Mouse (Mus musculus) forebrain, embryonic 11.5 days (tissue): ENCODE data around the gene Uqcr11. TPM values are rescaled to one million over a fixed set of nuclear protein-coding genes. Genes with fewer than 3 reads are reported as not detected.

Experiments used
- ATAC-seq: fragments of 200-750 bp; cut with Nextera tagmentation; replicated peaks from 2 replicates; pipeline ENCODE4 v1.8.0; 2017; ENCODE audit warnings: moderate TSS enrichment; ENCODE audit not compliant: low FRiP score
- DNase-seq: peaks from one replicate; pipeline ENCODE4 v3.0.0-alpha.2; 2017; ENCODE audit warnings: low spot score
- H3K27ac ChIP-seq: fragments of 300-500 bp; sonication (generic); 2 replicates; pipeline ENCODE4 v1.5.1; 2014; ENCODE audit warnings: low read depth, low read length
- H3K27me3 ChIP-seq: fragments of 300-500 bp; sonication (generic); 2 replicates; pipeline ENCODE4 v1.6.1; 2014; ENCODE audit warnings: mild to moderate bottlenecking, low read length, mixed read lengths; ENCODE audit not compliant: control insufficient read depth, insufficient read depth
- H3K36me3 ChIP-seq: fragments of 300-500 bp; sonication (generic); 2 replicates; pipeline ENCODE4 v1.6.1; 2014; ENCODE audit warnings: mild to moderate bottlenecking, low read length, moderate library complexity, mixed read lengths; ENCODE audit not compliant: control insufficient read depth, insufficient read depth
- H3K4me1 ChIP-seq: fragments of 300-500 bp; sonication (generic); replicated peaks from 2 replicates; pipeline ENCODE4 v1.6.1; 2014; ENCODE audit warnings: low read length, mixed read lengths; ENCODE audit not compliant: control insufficient read depth, insufficient read depth
- H3K4me2 ChIP-seq: fragments of 300-500 bp; sonication (generic); 2 replicates; pipeline ENCODE4 v1.6.1; 2014; ENCODE audit warnings: low read depth, mild to moderate bottlenecking, low read length, moderate library complexity, mixed read lengths; ENCODE audit not compliant: severe bottlenecking
- H3K4me3 ChIP-seq: fragments of 300-500 bp; sonication (generic); 2 replicates; pipeline ENCODE4 v1.5.1; 2014; ENCODE audit warnings: low read depth, low read length
- H3K9ac ChIP-seq: fragments of 300-500 bp; sonication (generic); 2 replicates; pipeline ENCODE4 v1.6.1; 2014; ENCODE audit warnings: low read length
- H3K9me3 ChIP-seq: fragments of 300-500 bp; sonication (generic); 2 replicates; pipeline ENCODE4 v1.6.1; 2016; ENCODE audit warnings: low read length, mixed read lengths; ENCODE audit not compliant: control insufficient read depth
- WGBS: fragments of 180-500 bp; shearing (Covaris S2); extraction: QIAGEN DNeasy Blood & Tissue Kit; methylation state at CpG from one replicate; pipeline ENCODE4 v1.1.7; 2014; 5-methylcytosine and 5-hydroxymethylcytosine counted together
- polyA plus RNA-seq: library from polyadenylated mRNA; unstranded; fragments of >200 nt; fragmentation: Nextera tagmentation; extraction: Ambion mirVana; gene quantifications from 2 replicates; pipeline ENCODE4 v1.2.1, GENCODE M21; 2014

Gene Uqcr11
- polyA plus RNA-seq, 1 experiment from 2014 or later = 430 TPM

GRCm38 (mm10) chr10:80388731-80389130 is 17.9 kb downstream of the Uqcr11 start:
- Histone ChIP-seq H3K4me2 (no peak overlapping the region), H3K36me3 (peaks cover 20% of the 10 kb centered on the region), H3K4me1 (peaks cover 21% of the 10 kb centered on the region), H3K27me3 (no peaks in the 10 kb centered on the region), H3K9ac (no peak overlapping the region; the same call in 1 of the 2 replicates), H3K4me3 (no peak overlapping the region), H3K27ac (no peak overlapping the region), H3K9me3 (no peaks in the 10 kb centered on the region)
- 24% methylated on average over 2 of the region's 2 CpGs for WGBS
- ATAC-seq (no peak), DNase-seq (no peak)

GRCm38 (mm10) chr10:80387522-80387959 is 19.1 kb downstream of the Uqcr11 start, which contains the start of gene Mex3d:
Mex3d (minus strand) TSS chr10:80387659.
- Histone ChIP-seq H3K4me3 (peak within 1 kb of the TSS; percentile 98), H3K36me3 (peaks cover 11% of the 10 kb centered on the region; the same call in 1 of the 2 replicates), H3K4me1 (peaks cover 22% of the 10 kb centered on the region), H3K9ac (peak within 1 kb of the TSS; percentile 77), H3K27ac (peak within 1 kb of the TSS; percentile 79), H3K9me3 (no peaks in the 10 kb centered on the region), H3K4me2 (peak within 1 kb of the TSS; percentile 94), H3K27me3 (no peaks in the 10 kb centered on the region)
- WGBS = 0% methylated on average over 21 of the region's 61 CpGs
- ATAC-seq = peak; percentile 34
- peak; percentile 97 for DNase-seq

- peaks cover 22% of the 10 kb centered on the region for H3K4me1 ChIP-seq
- H3K9ac ChIP-seq = peak overlapping the region; percentile 77
- H3K27ac ChIP-seq = peak overlapping the region; percentile 79
- no peaks in the 10 kb centered on the region for H3K27me3 ChIP-seq
- no peaks in the 10 kb centered on the region for H3K9me3 ChIP-seq
- peaks cover 10% of the 10 kb centered on the region for H3K36me3 ChIP-seq
- peak overlapping the region; percentile 80 for H3K4me2 ChIP-seq
- ATAC-seq = 0 out of 2 replicates have a peak, but pooled peaks have one; percentile 0
- peak overlapping the region; percentile 98 for H3K4me3 ChIP-seq
- DNase-seq = peak; percentile 77
- under 1% methylated on average over 73 of the region's 94 CpGs for WGBS
These were observed 19.7 kb downstream of the Uqcr11 start for GRCm38 (mm10) chr10:80386735-80387471.

- DNase-seq = peak; percentile 85
- Histone ChIP-seq H3K9me3 (no peaks in the 10 kb centered on the region), H3K36me3 (peaks cover 13% of the 10 kb centered on the region), H3K4me3 (peak overlapping the region; percentile 98), H3K27me3 (no peaks in the 10 kb centered on the region), H3K9ac (peak overlapping the region; percentile 77), H3K27ac (peak overlapping the region; percentile 79), H3K4me1 (peaks cover 22% of the 10 kb centered on the region), H3K4me2 (peak overlapping the region; percentile 80)
- under 1% methylated on average over 34 of the region's 34 CpGs for WGBS
- peak; percentile 79 for ATAC-seq
These were observed 20.6 kb downstream of the Uqcr11 start for GRCm38 (mm10) chr10:80385811-80386734.

GRCm38 (mm10) chr10:80385310-80385709 is 21.3 kb downstream of the Uqcr11 start:
- Histone ChIP-seq H3K27me3 (no peaks in the 10 kb centered on the region), H3K4me1 (peaks cover 22% of the 10 kb centered on the region), H3K36me3 (peaks cover 13% of the 10 kb centered on the region), H3K9ac (peak overlapping the region; percentile 77), H3K27ac (peak overlapping the region; percentile 79), H3K4me3 (peak overlapping the region; percentile 98), H3K4me2 (peak overlapping the region; percentile 80), H3K9me3 (no peaks in the 10 kb centered on the region)
- WGBS = 13% methylated on average over 7 of the region's 7 CpGs
- peak; percentile 25; the same call in 1 of the 2 replicates for ATAC-seq
- peak; percentile 70 for DNase-seq

GRCm38 (mm10) chr10:80384709-80385108 is 21.9 kb downstream of the Uqcr11 start:
- DNase-seq = no peak
- peak overlapping the region; percentile 77 for H3K9ac ChIP-seq
- ATAC-seq = no peak
- H3K36me3 ChIP-seq = peaks cover 13% of the 10 kb centered on the region
- H3K27ac ChIP-seq = peak overlapping the region; percentile 79
- H3K4me1 ChIP-seq = peaks cover 22% of the 10 kb centered on the region
- H3K4me3 ChIP-seq = peak overlapping the region; percentile 98
- no peaks in the 10 kb centered on the region for H3K27me3 ChIP-seq
- peak overlapping the region; percentile 80 for H3K4me2 ChIP-seq
- 86% methylated on average over 7 of the region's 7 CpGs for WGBS
- H3K9me3 ChIP-seq = no peaks in the 10 kb centered on the region

- Histone ChIP-seq H3K4me1 (peaks cover 22% of the 10 kb centered on the region), H3K4me3 (peak overlapping the region; percentile 98), H3K36me3 (peaks cover 13% of the 10 kb centered on the region), H3K27ac (no peak overlapping the region), H3K9ac (peak overlapping the region; percentile 77), H3K27me3 (no peaks in the 10 kb centered on the region), H3K4me2 (peak overlapping the region; percentile 80), H3K9me3 (no peaks in the 10 kb centered on the region)
- WGBS = 90% methylated on average over 4 of the region's 4 CpGs
- DNase-seq (no peak), ATAC-seq (no peak)
These were observed 22.5 kb downstream of the Uqcr11 start for GRCm38 (mm10) chr10:80384115-80384639.

GRCm38 (mm10) chr10:80383431-80383830 is 23.2 kb downstream of the Uqcr11 start:
- H3K27ac ChIP-seq = no peak overlapping the region

More at GRCm38 (mm10) chr10:80383431-80383830, 23.2 kb downstream of the Uqcr11 start:
- no peak overlapping the region for H3K9ac ChIP-seq
- peaks cover 13% of the 10 kb centered on the region for H3K36me3 ChIP-seq
- no peak overlapping the region for H3K4me3 ChIP-seq
- peak overlapping the region; percentile 15; the same call in 1 of the 2 replicates for H3K4me2 ChIP-seq
- no peak for DNase-seq
- WGBS = 73% methylated on average over 4 of the region's 4 CpGs
- no peaks in the 10 kb centered on the region for H3K9me3 ChIP-seq
- ATAC-seq = no peak
- H3K27me3 ChIP-seq = no peaks in the 10 kb centered on the region
- H3K4me1 ChIP-seq = peaks cover 19% of the 10 kb centered on the region
